Mouse (Mus musculus): ENCODE results near the gene Hydin.

DNA sequence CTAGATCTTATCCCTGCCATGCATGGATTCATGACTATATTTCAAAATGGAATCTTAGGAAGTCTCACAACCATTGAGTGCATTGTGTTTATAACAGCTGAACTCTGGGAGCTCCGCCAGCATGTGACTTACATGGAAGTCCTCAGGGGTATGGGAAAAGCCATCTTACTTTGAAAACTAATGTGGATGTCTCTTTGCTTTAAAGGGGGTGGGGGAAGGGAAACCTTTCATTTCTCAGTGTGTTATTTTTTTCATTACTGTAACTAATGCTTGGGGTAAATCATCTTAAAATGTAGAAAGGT lies 9.4 kb downstream of the Hydin start:
- TF ChIP-seq POLR2A (IDR thresholded peaks at IDR 0.05; ENCODE audit: low read depth, low read length), result no peak
- no peak for TF ChIP-seq CTCF (conservative IDR thresholded peaks at IDR 0.05; ENCODE audit: insufficient read depth, insufficient read length, low read depth, low read length)
